Comparison of ENCODE assay signal across 8 mouse cellular contexts in the genomic region with DNA sequence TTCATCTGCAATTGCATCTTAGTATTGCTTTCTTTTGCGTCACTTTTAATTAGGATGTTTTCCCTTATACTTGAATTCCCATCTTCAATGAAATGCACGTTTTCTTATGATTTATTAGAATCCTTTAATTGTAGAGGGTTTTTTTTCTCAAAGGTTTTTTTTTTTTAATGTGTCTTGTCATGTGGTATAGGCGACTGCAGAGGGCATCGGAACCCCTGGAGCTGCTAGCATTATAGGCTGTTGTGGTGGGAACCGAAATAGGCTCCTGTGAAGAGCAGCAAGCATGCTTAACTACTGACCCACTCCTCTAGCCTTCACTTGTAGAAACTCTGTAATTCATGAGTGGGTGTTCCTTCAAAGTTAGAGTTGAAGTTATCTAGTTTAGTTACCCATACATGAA. TPM values are rescaled to one million over a fixed set of nuclear protein-coding genes. Genes with fewer than 3 reads are reported as not detected.
A peak's percentile ranks its signal among the peaks of the same experiment; 100 is the strongest.
DNase-seq lines count a peak whose midpoint lies in the region; ATAC-seq lines count a peak whose summit lies in the region.

No protein-coding gene starts in this region.

- H3K4me1 ChIP-seq in kidney, embryonic 15.5 days, result peaks cover 41% of the 10 kb centered on the region
- no peaks in the 10 kb centered on the region; the same call in 1 of the 2 replicates for H3K4me1 ChIP-seq in hindbrain, embryonic 11.5 days (replicated peaks; ENCODE audit: control insufficient read depth, insufficient read depth, low read length)
- H3K4me1 ChIP-seq in midbrain, embryonic 12.5 days, result peaks cover 23% of the 10 kb centered on the region

- no peaks in the 10 kb centered on the region for H3K9me3 ChIP-seq in kidney, embryonic 15.5 days (replicated peaks)
- H3K9me3 ChIP-seq in hindbrain, embryonic 11.5 days (ENCODE audit: control insufficient read depth, low read length), result no peaks in the 10 kb centered on the region
- no peaks in the 10 kb centered on the region for H3K9me3 ChIP-seq in midbrain, embryonic 12.5 days

- H3K27me3 ChIP-seq in kidney, embryonic 15.5 days, result no peaks in the 10 kb centered on the region
- no peaks in the 10 kb centered on the region for H3K27me3 ChIP-seq in hindbrain, embryonic 11.5 days (ENCODE audit: control insufficient read depth, insufficient read depth, low read length)
- no peaks in the 10 kb centered on the region for H3K27me3 ChIP-seq in midbrain, embryonic 12.5 days

- WGBS in kidney, embryonic 15.5 days, result 12% methylated on average over 5 of the region's 5 CpGs
- 16% methylated on average over 5 of the region's 5 CpGs for WGBS in hindbrain, embryonic 11.5 days
- WGBS in midbrain, embryonic 12.5 days, result 20% methylated on average over 5 of the region's 5 CpGs

- peak overlapping the region; percentile 61 for H3K4me2 ChIP-seq in kidney, embryonic 15.5 days
- H3K4me2 ChIP-seq in hindbrain, embryonic 11.5 days (replicated peaks; ENCODE audit: low read depth, low read length), result peak overlapping the region; percentile 63
- peak overlapping the region; percentile 69 for H3K4me2 ChIP-seq in midbrain, embryonic 12.5 days (replicated peaks)

- ATAC-seq in kidney, embryonic 15.5 days (replicated peaks; ENCODE audit: low FRiP score), result no peak
- ATAC-seq in hindbrain, embryonic 11.5 days (ENCODE audit: low FRiP score), result no peak
- no peak for ATAC-seq in midbrain, embryonic 12.5 days (ENCODE audit: low FRiP score, low read depth)

- H3K9ac ChIP-seq in kidney, embryonic 15.5 days, result peak overlapping the region; percentile 98
- peak overlapping the region; percentile 7; the same call in 1 of the 2 replicates for H3K9ac ChIP-seq in hindbrain, embryonic 11.5 days (ENCODE audit: low read depth, low read length)
- peak overlapping the region; percentile 98 for H3K9ac ChIP-seq in midbrain, embryonic 12.5 days (replicated peaks)

- H3K27ac ChIP-seq in kidney, embryonic 15.5 days, result 0 out of 2 replicates have a peak overlapping the region, but pooled peaks have one; percentile 97
- H3K27ac ChIP-seq in hindbrain, embryonic 11.5 days (ENCODE audit: low read depth, low read length), result peak overlapping the region; percentile 97; the same call in 1 of the 2 replicates
- no peak overlapping the region for H3K27ac ChIP-seq in midbrain, embryonic 12.5 days (replicated peaks)

- H3K36me3 ChIP-seq in kidney, embryonic 15.5 days, result peaks cover 22% of the 10 kb centered on the region
- no peaks in the 10 kb centered on the region for H3K36me3 ChIP-seq in hindbrain, embryonic 11.5 days (ENCODE audit: control insufficient read depth, insufficient read depth, low read length)
- H3K36me3 ChIP-seq in midbrain, embryonic 12.5 days, result peaks cover 18% of the 10 kb centered on the region

- DNase-seq in kidney, adult 9 months, result no peak
- peak; percentile 53 for DNase-seq in NIH3T3 (ENCODE audit: low read depth)
- DNase-seq in hindbrain, embryonic 11.5 days (ENCODE audit: low spot score), result peak; percentile 13
- DNase-seq in right cerebral cortex, postnatal 36 days (ENCODE audit: low spot score in 2 of 2), result no peak
- DNase-seq in spleen, postnatal 4 days (ENCODE audit: low spot score in 2 of 2), result no peak
- DNase-seq in layer of hippocampus, adult 8-10 months (ENCODE audit: low spot score in 2 of 2), result no peak

- peak overlapping the region; percentile 83 for H3K4me3 ChIP-seq in kidney, embryonic 15.5 days (replicated peaks)
- peak overlapping the region; percentile 98 for H3K4me3 ChIP-seq in hindbrain, embryonic 11.5 days (ENCODE audit: low read depth, low read length)
- peak overlapping the region; percentile 99 for H3K4me3 ChIP-seq in midbrain, embryonic 12.5 days

RNA-seq across cellular contexts. Expression of a gene that starts 1.1 kb away (rescaled TPM):
- 101 and 105 TPM in 2 replicates for polyA plus RNA-seq in kidney, embryonic 15.5 days (2015; fragmentation: Nextera tagmentation; extraction: Ambion mirVana)
- 124 and 126 TPM in 2 replicates for polyA plus RNA-seq in hindbrain, embryonic 11.5 days (2014; fragmentation: Nextera tagmentation; extraction: Ambion mirVana)
- 114 and 117 TPM in 2 replicates for polyA plus RNA-seq in midbrain, embryonic 12.5 days (2016; fragmentation: Nextera tagmentation; extraction: Ambion mirVana)
- total RNA-seq in layer of hippocampus, adult 8-10 months (2022), result 10 to 100 TPM; 35.7 to 50.2 (median 43.4) TPM

RNA-seq across cellular contexts. Expression of a gene that starts 22.0 kb away (rescaled TPM):
- polyA plus RNA-seq in kidney, embryonic 15.5 days (2015; fragmentation: Nextera tagmentation; extraction: Ambion mirVana), result 183 and 204 TPM in 2 replicates
- 199 and 220 TPM in 2 replicates for polyA plus RNA-seq in hindbrain, embryonic 11.5 days (2014; fragmentation: Nextera tagmentation; extraction: Ambion mirVana)
- 190 and 191 TPM in 2 replicates for polyA plus RNA-seq in midbrain, embryonic 12.5 days (2016; fragmentation: Nextera tagmentation; extraction: Ambion mirVana)
- total RNA-seq in layer of hippocampus, adult 8-10 months (2022), result 10 to 100 TPM; 52.8 to 59.9 (median 54.6) TPM

RNA-seq across cellular contexts. Expression of a gene that starts 47.5 kb away (rescaled TPM):
- 1.3 and 2.3 TPM in 2 replicates for polyA plus RNA-seq in kidney, embryonic 15.5 days (2015; fragmentation: Nextera tagmentation; extraction: Ambion mirVana)
- polyA plus RNA-seq in hindbrain, embryonic 11.5 days (2014; fragmentation: Nextera tagmentation; extraction: Ambion mirVana), result 0.03 TPM in 1 of 2 replicates, not detected in the other
- polyA plus RNA-seq in midbrain, embryonic 12.5 days (2016; fragmentation: Nextera tagmentation; extraction: Ambion mirVana), result not detected in 2 replicates
- total RNA-seq in layer of hippocampus, adult 8-10 months (2022), result not detected

Comparison
In these comparisons a context has a peak if more than half of its experiments do, and no peak if none do; other contexts are left out.
1. H3K9ac ChIP-seq: peak in every context shown above with its lines; median percentile 98 in kidney, embryonic 15.5 days; 98 in midbrain, embryonic 12.5 days; 7 in hindbrain, embryonic 11.5 days.
2. DNase-seq: peak in NIH3T3 (single experiment) and hindbrain, embryonic 11.5 days (single experiment); none in kidney, adult 9 months (single experiment), right cerebral cortex, postnatal 36 days (0 of 2), spleen, postnatal 4 days (0 of 2) and layer of hippocampus, adult 8-10 months (0 of 2).
3. Peak in every context shown above with its lines, with median percentiles within 50 percentile points of each other: H3K4me2 ChIP-seq and H3K4me3 ChIP-seq.